Mouse (Mus musculus): ENCODE results near the gene Tmprss11c. TPM values are rescaled to one million over a fixed set of nuclear protein-coding genes. Genes with fewer than 3 reads are reported as not detected.

Tmprss11c gene
- polyA plus RNA-seq, 1 experiment from 2014 or later: not detected

Other genes with a start within 250 kb of the Tmprss11c start
- 36.2 and 39.0 TPM in 2 replicates for gene Cenpc1, start 223.7 kb downstream of the Tmprss11c start, polyA plus RNA-seq (2016; fragmentation: Nextera tagmentation; extraction: Ambion mirVana)
- gene Stap1, start 217.6 kb downstream of the Tmprss11c start, polyA plus RNA-seq (2016; fragmentation: Nextera tagmentation; extraction: Ambion mirVana): 0.10 and 0.37 TPM in 2 replicates
- gene Uba6, start 116.5 kb downstream of the Tmprss11c start, polyA plus RNA-seq (2016; fragmentation: Nextera tagmentation; extraction: Ambion mirVana): 14.4 and 16.9 TPM in 2 replicates
- gene Gnrhr, start 91.4 kb downstream of the Tmprss11c start, polyA plus RNA-seq (2016; fragmentation: Nextera tagmentation; extraction: Ambion mirVana): not detected in 2 replicates
- gene Tmprss11d, start 84.1 kb upstream of the Tmprss11c start, polyA plus RNA-seq (2016; fragmentation: Nextera tagmentation; extraction: Ambion mirVana): not detected in 2 replicates
- not detected in 2 replicates for gene Tmprss11a, start 179.7 kb upstream of the Tmprss11c start, polyA plus RNA-seq (2016; fragmentation: Nextera tagmentation; extraction: Ambion mirVana)
- gene Tmprss11g, start 229.3 kb upstream of the Tmprss11c start, polyA plus RNA-seq (2016; fragmentation: Nextera tagmentation; extraction: Ambion mirVana): not detected in 2 replicates

Data from hindbrain, embryonic 10.5 days (tissue).